Mouse (Mus musculus): ENCODE results near the gene Aen.

Aen gene

GRCm38 (mm10) chr7:78938957-78939602, 43.4 kb downstream of the Aen start:
- DNase-seq (ENCODE audit: low spot score), result no peak

GRCm38 (mm10) chr7:78940971-78941370, 45.3 kb downstream of the Aen start:
- DNase-seq (ENCODE audit: low spot score), result no peak

- no peak for DNase-seq (ENCODE audit: low spot score)
These were observed 46.9 kb downstream of the Aen start for GRCm38 (mm10) chr7:78942544-78942943.

- no peak for DNase-seq (ENCODE audit: low spot score)
These were observed 58.4 kb downstream of the Aen start for GRCm38 (mm10) chr7:78953886-78954572.

GRCm38 (mm10) chr7:78954619-78955018, 59.0 kb downstream of the Aen start:
- no peak for DNase-seq (ENCODE audit: low spot score)

- DNase-seq (ENCODE audit: low spot score), result no peak
These were observed 59.4 kb downstream of the Aen start for GRCm38 (mm10) chr7:78955086-78955485.

GRCm38 (mm10) chr7:78958499-78959073, 62.9 kb downstream of the Aen start:
- no peak for DNase-seq (ENCODE audit: low spot score)

All from embryo, embryonic 10.5 days (tissue).